Mouse (Mus musculus) cortical plate, adult 2 months (tissue): Measurements from ENCODE around the gene Whamm.

Source experiments
- CTCF ChIP-seq: fragments of 200-500 bp; IDR thresholded peaks from 2 replicates; pipeline ENCODE4 v1.5.1; 2011; ENCODE audit warnings: mild to moderate bottlenecking, control low read depth, low read length; ENCODE audit not compliant: insufficient read depth; ENCODE audit errors: extremely low read depth
- POLR2A ChIP-seq: fragments of 200-500 bp; IDR thresholded peaks from 2 replicates; pipeline ENCODE4 v1.6.1; 2011; ENCODE audit warnings: mild to moderate bottlenecking, low read length, control low read depth; ENCODE audit not compliant: insufficient read depth; ENCODE audit errors: extremely low read depth

DNA sequence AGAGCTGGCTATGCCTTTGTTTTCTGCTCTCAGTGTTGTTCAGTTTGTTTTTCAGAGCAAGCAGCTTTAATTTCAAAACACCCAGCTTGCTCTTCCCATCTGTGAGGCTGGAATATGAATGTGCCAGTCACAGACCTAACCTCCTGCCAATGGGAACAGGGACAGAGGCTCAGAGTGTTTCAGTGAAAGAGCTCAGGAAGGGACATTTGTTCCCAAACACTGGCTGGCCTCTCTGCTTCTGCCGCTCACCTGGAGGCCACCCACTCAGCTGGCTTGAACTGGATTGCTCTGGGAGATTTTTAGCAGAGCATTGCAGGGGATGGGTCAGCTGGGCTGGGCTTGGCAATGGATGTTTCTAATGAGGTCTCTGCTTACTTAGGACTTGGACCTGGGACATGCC lies 30.1 kb upstream of the Whamm start:
- TF ChIP-seq POLR2A (no peak), CTCF (no peak)
